ENCODE assay signal across 17 mouse cellular contexts in genomic region chr6:86058475-86058874, GRCm38 (mm10). TPM values are rescaled to one million over a fixed set of nuclear protein-coding genes. Genes with fewer than 3 reads are reported as not detected.
DNase-seq lines count a peak whose midpoint lies in the region; ATAC-seq and TF ChIP-seq lines count a peak whose summit lies in the region.
"Had no signal": no experiment of that assay in that cellular context is flagged by ENCODE, and none has a peak within 500 bp of the region (broad histone marks: within the 10 kb centered on the region; RNA-seq: fewer than 3 reads in every experiment).

No protein-coding gene starts in this region.

- no peak overlapping the region for H3K4me3 ChIP-seq in CH12.LX (replicated peaks in 1 of 3; ENCODE audit: low read depth in 2 of 3, low read length in 2 of 3, poor library complexity in 1 of 3)
- H3K4me3 ChIP-seq in hindbrain, embryonic 12.5 days: no peak overlapping the region
- H3K4me3 ChIP-seq in midbrain, embryonic 15.5 days: no peak overlapping the region
- no peak overlapping the region for H3K4me3 ChIP-seq in embryonic facial prominence, embryonic 10.5 days
- H3K4me3 ChIP-seq: heart, embryonic 12.5 days; limb, embryonic 12.5 days; myocyte had no signal

- peaks cover 3% of the 10 kb centered on the region for H3K27me3 ChIP-seq in CH12.LX (replicated peaks)
- H3K27me3 ChIP-seq in hindbrain, embryonic 12.5 days: no peaks in the 10 kb centered on the region
- no peaks in the 10 kb centered on the region for H3K27me3 ChIP-seq in midbrain, embryonic 15.5 days (replicated peaks)
- no peaks in the 10 kb centered on the region for H3K27me3 ChIP-seq in embryonic facial prominence, embryonic 10.5 days (replicated peaks; ENCODE audit: low read depth, poor library complexity, severe bottlenecking)
- H3K27me3 ChIP-seq: heart, embryonic 12.5 days; limb, embryonic 12.5 days had no signal

- no peaks in the 10 kb centered on the region for H3K9me3 ChIP-seq in CH12.LX (replicated peaks; ENCODE audit: low read length)
- no peaks in the 10 kb centered on the region for H3K9me3 ChIP-seq in hindbrain, embryonic 12.5 days (replicated peaks)
- H3K9me3 ChIP-seq in midbrain, embryonic 15.5 days: no peaks in the 10 kb centered on the region
- no peaks in the 10 kb centered on the region for H3K9me3 ChIP-seq in embryonic facial prominence, embryonic 10.5 days
- H3K9me3 ChIP-seq: heart, embryonic 12.5 days; limb, embryonic 12.5 days had no signal

- H3K79me2 ChIP-seq in CH12.LX (replicated peaks; ENCODE audit: control insufficient read depth, extremely low read depth, insufficient read depth, poor library complexity, severe bottlenecking): no peaks in the 10 kb centered on the region

- peaks cover 0 to 25% of the 10 kb centered on the region in 2 experiments; a peak in 2 of 4 replicates for H3K4me1 ChIP-seq in CH12.LX (ENCODE audit: control insufficient read depth in 1 of 2, insufficient read depth in 2 of 2)
- peaks cover 68% of the 10 kb centered on the region for H3K4me1 ChIP-seq in hindbrain, embryonic 12.5 days
- H3K4me1 ChIP-seq in midbrain, embryonic 15.5 days: peaks cover 84% of the 10 kb centered on the region
- H3K4me1 ChIP-seq in embryonic facial prominence, embryonic 10.5 days: peaks cover 35% of the 10 kb centered on the region
- H3K4me1 ChIP-seq: limb, embryonic 12.5 days had no signal

- in situ Hi-C loops in CH12.LX (cut with MboI; ENCODE audit: low pct_ligation_motif_present, low pct_unique_long_range_greater_than_20kb, low sequenced_read_pairs): no loop called here

- H3K36me3 ChIP-seq in CH12.LX (replicated peaks in 1 of 2; ENCODE audit: control insufficient read depth in 1 of 2, insufficient read depth in 1 of 2, low read length in 1 of 2): no peaks in the 10 kb centered on the region
- no peaks in the 10 kb centered on the region for H3K36me3 ChIP-seq in hindbrain, embryonic 12.5 days
- no peaks in the 10 kb centered on the region for H3K36me3 ChIP-seq in midbrain, embryonic 15.5 days (replicated peaks)
- no peaks in the 10 kb centered on the region for H3K36me3 ChIP-seq in embryonic facial prominence, embryonic 10.5 days (replicated peaks)
- H3K36me3 ChIP-seq: heart, embryonic 12.5 days; limb, embryonic 12.5 days had no signal

- ATAC-seq in hindbrain, embryonic 12.5 days (ENCODE audit: low FRiP score): peak; percentile 48; the same call in 1 of the 2 replicates
- ATAC-seq in midbrain, embryonic 15.5 days (replicated peaks): no peak

- TF ChIP-seq CTCF in CH12.LX (conservative IDR thresholded peaks at IDR 0.05 in 1 of 2, IDR thresholded peaks at IDR 0.05 in 1 of 2; ENCODE audit: low read depth in 2 of 2, low read length in 2 of 2): no peak

- TF ChIP-seq EP300 in CH12.LX (IDR thresholded peaks at IDR 0.05; ENCODE audit: low read length): no peak

- WGBS in hindbrain, embryonic 12.5 days: 3% methylated on average over 1 of the region's 1 CpGs
- WGBS in midbrain, embryonic 15.5 days: 2% methylated on average over 1 of the region's 1 CpGs
- WGBS in embryonic facial prominence, embryonic 10.5 days: 13% methylated on average over 1 of the region's 1 CpGs

- DNase-seq in embryo, embryonic 10.5 days (ENCODE audit: low spot score): peak; percentile 55
- no peak for DNase-seq in embryo, embryonic 10 days (ENCODE audit: low spot score)
- DNase-seq in CH12.LX (ENCODE audit: extremely low read depth): peak; percentile 40
- DNase-seq in embryonic facial prominence, embryonic 10.5 days (ENCODE audit: low spot score): no peak
- DNase-seq in cerebellum, adult 9-10 months: no peak
- no peak for DNase-seq in left cerebral cortex, adult 11 months (ENCODE audit: low spot score)

- H3K9ac ChIP-seq in CH12.LX (ENCODE audit: insufficient read depth, low read depth): no peak overlapping the region
- no peak overlapping the region for H3K9ac ChIP-seq in hindbrain, embryonic 12.5 days
- no peak overlapping the region for H3K9ac ChIP-seq in midbrain, embryonic 15.5 days
- H3K9ac ChIP-seq: heart, embryonic 12.5 days; limb, embryonic 12.5 days had no signal

- no peak overlapping the region for H3K4me2 ChIP-seq in CH12.LX (ENCODE audit: insufficient read depth, low read depth, poor library complexity, severe bottlenecking)
- peak overlapping the region; percentile 45; the same call in 1 of the 2 replicates for H3K4me2 ChIP-seq in hindbrain, embryonic 12.5 days (replicated peaks)
- H3K4me2 ChIP-seq in midbrain, embryonic 15.5 days: no peak overlapping the region
- H3K4me2 ChIP-seq: heart, embryonic 12.5 days; limb, embryonic 12.5 days had no signal

- no peak for TF ChIP-seq RAD21 in CH12.LX (IDR thresholded peaks at IDR 0.05; ENCODE audit: low read depth, low read length)

- TF ChIP-seq POLR2A in CH12.LX (IDR thresholded peaks at IDR 0.05; ENCODE audit: low read depth, low read length): no peak

- no peak overlapping the region for H3K27ac ChIP-seq in CH12.LX (ENCODE audit: insufficient read depth, low read depth)
- peak overlapping the region; percentile 95 for H3K27ac ChIP-seq in hindbrain, embryonic 12.5 days
- peak overlapping the region; percentile 93 for H3K27ac ChIP-seq in midbrain, embryonic 15.5 days
- H3K27ac ChIP-seq in embryonic facial prominence, embryonic 10.5 days (replicated peaks): no peak overlapping the region
- H3K27ac ChIP-seq: limb, embryonic 12.5 days; macrophage had no signal

- dilution Hi-C loops in CH12.LX (cut with MboI; ENCODE audit: extremely low pct_ligation_motif_present, extremely low pct_unique_long_range_greater_than_20kb, low sequenced_read_pairs): no loop called here

TF ChIP-seq in CH12.LX, 34 proteins besides CTCF, POLR2A, EP300 and RAD21:
- TF ChIP-seq TBP (conservative IDR thresholded peaks at IDR 0.05; ENCODE audit: low read depth, low read length) (no peak), MAFK (IDR thresholded peaks at IDR 0.05; ENCODE audit: insufficient replicate concordance, low read length) (no peak), IRF4 (IDR thresholded peaks at IDR 0.05; ENCODE audit: low read depth, low read length) (peak; percentile 56), JUND (conservative IDR thresholded peaks at IDR 0.05; ENCODE audit: low read depth, low read length) (0 out of 2 replicates have a peak, but pooled peaks have one; percentile 15), GABPA (IDR thresholded peaks at IDR 0.05; ENCODE audit: insufficient replicate concordance, low read depth, low read length) (no peak), POLR2AphosphoS2 (IDR thresholded peaks at IDR 0.05; ENCODE audit: low read depth, low read length) (no peak), ZMIZ1 (IDR thresholded peaks at IDR 0.05; ENCODE audit: low read depth, low read length) (no peak)

RNA-seq across cellular contexts. Expression of gene Add2, which starts 30.0 kb away (rescaled TPM):
- total RNA-seq in CH12.LX (2012; rRNA removed): 0.08 TPM in 1 of 2 replicates, not detected in the other
- not detected in 2 replicates for total RNA-seq in CH12.LX (2014; rRNA removed)
- polyA plus RNA-seq in CH12.LX (2012; ENCODE audit: insufficient read length, low read depth): 0.11 TPM in 2 replicates
- 115 and 119 TPM in 2 replicates for polyA plus RNA-seq in hindbrain, embryonic 12.5 days (2016; fragmentation: Nextera tagmentation; extraction: Ambion mirVana)
- 206 and 209 TPM in 2 replicates for polyA plus RNA-seq in midbrain, embryonic 15.5 days (2015; fragmentation: Nextera tagmentation; extraction: Ambion mirVana)
- polyA plus RNA-seq in embryonic facial prominence, embryonic 10.5 days (2016; fragmentation: Nextera tagmentation; extraction: Ambion mirVana): 23.4 and 26.6 TPM in 2 replicates
- polyA plus RNA-seq: macrophage had no signal

RNA-seq across cellular contexts. Expression of gene Figla, which starts 42.5 kb away (rescaled TPM):
- total RNA-seq in CH12.LX (2012; rRNA removed) (not detected in 2 replicates), CH12.LX (2014; rRNA removed) (not detected in 2 replicates)
- not detected in 2 replicates for polyA plus RNA-seq in CH12.LX (2012; ENCODE audit: insufficient read length, low read depth)
- not detected in 2 replicates for polyA plus RNA-seq in hindbrain, embryonic 12.5 days (2016; fragmentation: Nextera tagmentation; extraction: Ambion mirVana)
- not detected in 2 replicates for polyA plus RNA-seq in midbrain, embryonic 15.5 days (2015; fragmentation: Nextera tagmentation; extraction: Ambion mirVana)
- not detected in 2 replicates for polyA plus RNA-seq in embryonic facial prominence, embryonic 10.5 days (2016; fragmentation: Nextera tagmentation; extraction: Ambion mirVana)
- total RNA-seq: common myeloid progenitor, adult 5-6 weeks; gastrocnemius, adult 8-10 months had no signal
- polyA plus RNA-seq: heart, embryonic 12.5 days; kidney, embryonic 14.5 days; limb, embryonic 12.5 days; liver, embryonic 16.5 days; macrophage; myocyte; spleen, adult 2 months had no signal

Comparison
In these comparisons a context has a peak if more than half of its experiments do, and no peak if none do; other contexts are left out.
1. DNase-seq: peak in embryo, embryonic 10.5 days (single experiment) and CH12.LX (single experiment); none in embryo, embryonic 10 days (single experiment), embryonic facial prominence, embryonic 10.5 days (single experiment), cerebellum, adult 9-10 months (single experiment) and left cerebral cortex, adult 11 months (single experiment).
2. H3K27ac ChIP-seq: peak in hindbrain, embryonic 12.5 days (single experiment) and midbrain, embryonic 15.5 days (single experiment); none in CH12.LX (single experiment) and embryonic facial prominence, embryonic 10.5 days (single experiment).
3. RNA of gene Add2, which starts 30.0 kb away (polyA plus RNA-seq): 206 to 209 TPM in midbrain, embryonic 15.5 days, 115 to 119 TPM in hindbrain, embryonic 12.5 days and 23.4 to 26.6 TPM in embryonic facial prominence, embryonic 10.5 days; 0.11 TPM in CH12.LX; every median in the first group is over 10 times any median in the second.